Mouse (Mus musculus) stomach, postnatal 0 days (tissue): ENCODE measurements around the gene Cad.

Experiments used
- CTCF ChIP-seq: IDR thresholded peaks from 2 replicates; pipeline ENCODE4 v1.5.1; 2016; ENCODE audit warnings: antibody characterized with exemption, low read depth, mild to moderate bottlenecking, moderate library complexity
- EP300 ChIP-seq: optimal IDR thresholded peaks from 2 replicates; pipeline ENCODE3; 2016; ENCODE audit warnings: antibody characterized with exemption

DNA sequence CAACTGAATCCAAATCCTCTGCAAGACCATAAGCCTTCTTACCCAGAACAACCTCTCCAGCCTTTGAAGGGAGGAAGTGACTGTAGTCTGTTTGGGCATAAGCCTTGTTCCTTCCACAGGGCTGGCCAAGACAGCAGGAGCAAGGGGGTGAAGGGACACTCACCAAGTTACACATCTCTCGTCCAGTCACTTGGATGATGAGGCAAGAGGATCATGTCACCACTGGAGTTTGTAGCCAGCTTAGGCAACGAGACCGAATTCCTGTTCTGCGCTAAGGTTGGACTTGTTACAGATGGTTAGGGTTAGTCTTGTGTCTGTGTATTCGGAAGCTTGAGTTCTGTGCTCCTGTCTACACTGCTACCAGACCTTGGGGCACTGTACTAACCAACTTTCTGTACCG lies 19.9 kb upstream of the Cad start:
- TF ChIP-seq EP300 (no peak), CTCF (no peak)
